Mouse (Mus musculus) left cerebral cortex, adult 11 months (tissue): ENCODE results near the gene 4933434E20Rik.

ENCODE experiments used
- DNase-seq: peaks from one replicate; pipeline ENCODE4 v3.0.0; 2022; ENCODE audit warnings: low spot score

The 4933434E20Rik gene

DNA sequence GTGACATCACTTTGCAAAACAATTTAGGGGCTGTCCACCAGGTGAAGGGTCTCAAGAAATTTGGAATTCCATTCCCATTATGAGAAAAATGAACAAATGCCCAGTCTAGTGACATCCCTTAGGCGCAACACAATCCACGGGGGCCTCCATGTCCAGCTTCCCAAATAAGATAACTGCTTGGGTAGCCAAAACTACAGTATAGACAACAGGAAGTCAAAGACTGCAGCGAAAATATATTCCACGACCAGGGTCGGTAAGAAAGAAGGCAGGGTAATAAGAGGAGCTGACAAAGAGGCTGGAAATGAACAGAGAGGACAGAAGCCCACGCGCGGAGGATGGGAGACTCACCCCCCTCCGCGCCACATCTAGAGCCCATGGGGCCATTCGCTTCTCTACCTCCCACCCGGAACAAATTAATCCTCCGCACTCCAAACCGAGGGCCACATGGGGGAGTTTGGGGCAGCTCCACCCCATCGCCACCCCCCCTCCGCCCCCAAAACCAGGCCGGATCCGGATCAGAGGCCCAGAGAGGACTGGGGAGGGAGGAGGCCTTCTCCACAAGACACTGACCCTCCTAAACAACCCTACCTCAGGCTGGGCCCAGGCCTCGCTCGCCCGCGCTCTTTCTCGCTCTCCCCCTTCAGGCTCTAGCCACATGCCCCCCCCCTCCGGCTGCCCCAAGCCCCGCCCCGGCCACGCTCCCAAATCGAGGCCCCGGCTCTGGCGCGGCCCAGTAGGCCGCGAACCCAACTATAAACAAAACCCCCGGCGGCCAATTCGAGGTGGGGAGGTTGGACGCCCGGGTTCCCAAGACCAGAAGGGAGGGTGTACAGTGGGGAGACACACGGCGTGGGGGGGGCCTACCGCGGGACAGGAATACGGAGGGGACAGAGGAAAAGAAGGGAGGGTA lies at the start of gene 4933434E20Rik:
TSS of gene 4933434E20Rik (plus strand) at position 196 of the 910 bp plus-strand sequence.
- DNase-seq: peak; percentile 28

DNA sequence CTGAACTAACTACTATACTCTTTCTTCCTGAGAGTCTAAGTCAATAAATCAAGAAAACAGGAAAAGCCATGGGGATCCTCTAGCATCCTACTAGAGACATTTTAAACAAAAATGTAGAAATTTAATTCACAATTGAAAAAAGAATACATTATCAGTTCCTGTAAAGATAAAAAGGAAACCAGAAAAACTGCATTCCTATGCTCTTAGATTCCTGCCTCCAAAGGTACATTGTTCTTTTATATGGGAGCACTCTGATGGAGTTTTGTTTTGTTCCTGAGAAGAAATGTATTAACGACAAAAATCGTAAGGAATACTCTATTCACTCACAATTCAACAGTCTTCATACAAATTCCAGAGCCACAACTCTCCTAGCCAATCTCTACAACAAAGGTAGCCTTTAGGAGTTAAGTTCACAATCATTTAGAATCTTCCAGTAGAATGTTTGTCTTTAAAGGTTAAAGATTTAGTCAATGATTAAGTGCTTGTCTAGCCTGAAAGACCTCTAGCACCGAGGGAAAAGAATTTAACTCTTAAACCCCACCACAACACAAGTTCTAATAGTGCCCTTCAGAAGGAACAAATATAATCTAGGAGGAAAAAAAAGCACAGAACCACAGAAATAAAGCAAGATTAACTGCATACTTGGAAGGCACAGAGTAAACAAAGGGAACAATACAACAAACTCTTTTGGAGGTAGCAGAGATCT lies 47.2 kb upstream of the 4933434E20Rik start:
- DNase-seq: no peak

DNA sequence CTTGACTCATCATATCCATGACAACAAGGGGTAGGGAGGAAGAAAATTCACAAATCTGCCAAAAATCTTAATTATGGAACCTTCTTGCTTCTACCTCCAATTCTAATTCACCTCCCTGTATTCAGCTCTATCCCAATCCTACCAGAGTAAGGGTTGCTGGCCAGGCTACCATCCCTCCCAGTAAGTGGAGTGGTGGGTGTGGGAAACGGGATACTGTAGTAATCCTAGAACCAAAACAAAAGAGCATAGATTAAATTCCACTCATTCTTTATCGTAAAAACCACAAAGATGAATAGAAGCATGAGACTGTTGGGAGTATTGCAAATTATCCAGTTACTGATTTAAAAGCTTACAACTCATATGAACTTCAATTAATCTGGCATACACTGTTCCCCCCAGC lies 41.1 kb upstream of the 4933434E20Rik start:
- DNase-seq: no peak

DNA sequence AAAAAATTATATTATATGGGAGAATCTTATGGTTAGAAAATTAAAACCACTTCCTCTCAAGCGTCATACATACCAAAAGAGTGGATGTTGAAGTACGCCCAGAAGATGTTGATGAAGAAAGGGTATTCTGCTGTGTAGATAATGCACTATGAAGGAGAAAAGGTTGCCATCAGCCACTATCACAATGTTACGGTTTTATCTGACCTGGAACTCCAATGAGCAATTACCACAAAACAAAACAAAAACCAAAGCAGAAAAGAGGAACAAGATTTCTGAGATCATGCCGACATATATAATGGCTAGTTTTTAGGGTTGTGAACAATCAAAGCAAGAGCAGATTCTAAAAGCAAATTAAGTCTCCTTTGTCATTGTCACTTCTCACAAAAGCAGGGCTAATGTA lies 34.8 kb upstream of the 4933434E20Rik start:
- DNase-seq: no peak

DNA sequence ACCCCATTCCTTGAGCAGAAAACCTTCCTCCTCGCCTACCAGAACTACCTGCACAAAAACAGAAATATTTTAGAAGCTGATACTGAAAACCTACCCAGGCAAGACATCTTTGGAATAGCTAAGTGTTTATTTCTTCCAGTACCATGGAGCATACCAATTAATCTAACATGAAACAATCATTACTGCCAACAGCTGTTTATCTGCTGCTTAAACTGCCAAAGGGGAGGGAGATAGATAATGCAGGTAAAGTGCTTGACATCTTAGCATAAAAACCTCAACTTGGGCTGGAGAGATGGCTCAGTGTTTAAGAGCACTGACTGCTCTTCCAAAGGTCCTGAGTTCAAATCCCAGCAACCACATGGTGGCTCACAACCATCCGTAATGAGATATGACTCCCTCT lies 16.8 kb upstream of the 4933434E20Rik start:
- no peak for DNase-seq

DNA sequence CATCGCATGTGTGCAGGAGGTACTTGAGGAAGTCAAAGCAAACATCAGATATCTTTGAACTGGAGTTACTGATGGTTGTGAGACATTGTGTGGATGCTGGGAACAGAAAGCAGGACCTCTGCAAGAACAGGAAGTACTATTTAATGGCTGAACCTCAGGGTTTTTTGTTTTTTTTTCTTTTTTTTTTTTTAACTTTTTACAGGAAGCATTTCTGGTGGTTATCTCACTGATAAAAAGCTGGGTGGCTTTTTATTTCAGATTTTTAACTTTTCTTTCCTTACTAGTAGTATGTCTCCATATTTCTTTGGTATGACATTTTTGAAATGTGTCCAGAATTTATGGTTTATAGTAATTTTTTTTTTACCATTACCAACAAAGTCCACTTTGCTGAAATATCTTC lies 15.2 kb upstream of the 4933434E20Rik start:
- DNase-seq: no peak

DNA sequence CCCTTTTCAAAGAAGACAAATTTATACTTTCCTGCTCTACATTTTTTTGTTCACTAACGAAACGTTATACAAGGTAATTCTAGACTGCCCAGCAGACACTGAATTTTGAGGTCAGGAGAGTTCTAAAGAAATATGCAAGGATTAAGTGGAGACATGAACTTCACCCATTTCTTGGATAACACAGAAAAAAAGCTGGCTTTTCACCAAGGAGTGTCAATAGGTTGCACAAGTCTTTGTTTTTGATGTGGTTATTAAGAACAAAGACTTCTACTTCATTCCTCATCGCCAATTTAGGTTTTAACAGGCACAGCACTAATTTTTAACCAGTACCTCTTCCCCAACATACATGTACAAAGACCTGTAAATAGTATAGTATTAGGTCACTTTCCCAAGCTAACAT lies 1.7 kb upstream of the 4933434E20Rik start:
- DNase-seq: no peak

DNA sequence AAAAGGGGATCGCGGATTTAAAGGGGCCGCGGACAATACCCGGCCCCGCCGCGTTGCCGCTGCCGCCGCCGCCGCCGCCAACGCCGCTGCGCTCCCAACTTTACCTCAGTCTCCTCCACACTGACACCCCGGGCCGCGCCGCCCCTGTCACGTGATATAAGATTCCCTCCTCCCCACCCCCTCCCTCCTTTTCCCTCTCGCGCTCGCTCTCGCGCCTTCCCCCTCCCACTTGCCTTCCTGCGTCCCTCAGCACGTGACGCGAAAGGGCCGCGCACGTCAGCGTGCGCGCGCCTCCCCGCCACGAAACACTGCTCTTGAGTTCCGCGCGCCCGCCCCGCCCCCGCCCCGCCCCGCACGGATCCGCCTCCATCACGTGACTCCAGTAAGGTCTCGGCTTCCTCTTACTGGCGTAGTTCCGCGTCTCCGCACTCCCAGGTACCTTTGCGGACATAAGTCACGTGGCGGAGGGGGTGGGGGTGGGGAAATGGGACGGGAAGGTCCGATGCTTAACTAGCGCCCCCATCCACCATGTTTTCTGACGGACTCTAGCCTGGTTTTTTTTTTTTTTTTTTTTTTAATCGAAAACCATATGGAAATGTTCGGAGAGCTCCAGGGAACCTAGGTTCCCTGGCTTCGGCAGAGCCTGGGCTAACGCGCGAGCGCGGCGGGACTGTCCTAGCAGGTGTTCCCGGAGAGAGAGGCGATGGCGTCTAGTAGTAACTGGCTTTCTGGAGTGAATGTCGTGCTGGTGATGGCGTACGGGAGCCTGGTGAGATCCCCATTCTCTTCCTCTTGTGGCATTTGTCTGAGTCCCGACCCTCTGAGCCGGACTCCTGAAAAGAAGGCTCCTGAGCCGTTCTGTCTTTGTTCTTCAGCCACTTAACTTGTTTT lies 1.2 kb downstream of the 4933434E20Rik start, which contains the start of gene Ubap2l:
TSS of gene Ubap2l (minus strand) at position 278 of the 891 bp plus-strand sequence.
- peak; percentile 90 for DNase-seq

DNA sequence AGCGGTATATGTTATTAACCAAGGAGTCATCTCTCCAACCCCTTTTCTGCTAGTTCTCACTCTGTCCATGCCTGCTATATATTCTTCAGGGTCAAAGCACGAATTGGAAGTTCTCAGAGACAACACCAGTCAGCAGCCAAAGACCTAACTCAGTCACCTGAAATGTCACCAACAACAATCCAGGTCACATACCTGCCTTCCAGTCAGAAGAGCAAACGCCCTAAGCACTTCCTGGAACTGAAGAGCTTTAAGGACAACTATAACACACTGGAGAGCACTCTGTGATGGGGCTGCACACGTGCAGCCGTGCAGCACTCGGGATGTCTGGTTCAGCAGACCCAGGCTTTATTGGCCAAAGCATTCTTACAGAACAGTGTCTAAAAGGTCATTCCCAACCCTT lies 10.1 kb downstream of the 4933434E20Rik start:
- no peak for DNase-seq

DNA sequence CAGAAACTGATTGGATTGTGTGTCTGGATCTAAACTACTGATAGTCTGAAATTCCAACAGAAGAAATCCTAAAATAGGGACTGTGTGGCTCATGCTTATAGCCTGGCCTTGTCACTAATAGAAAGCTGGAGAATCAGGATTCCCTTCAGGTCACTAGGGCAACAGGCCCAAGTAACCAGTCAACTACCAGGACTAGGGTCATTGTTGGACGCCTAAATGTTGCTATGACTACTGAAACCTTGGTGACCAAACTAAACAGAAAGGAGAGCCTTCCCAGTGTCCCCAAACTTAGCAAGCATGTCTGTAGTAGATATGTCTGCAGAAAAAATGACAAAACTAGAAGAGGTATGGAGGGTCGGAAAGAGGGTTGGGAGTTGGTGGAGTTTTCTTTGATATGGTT lies 11.1 kb downstream of the 4933434E20Rik start:
- no peak for DNase-seq

DNA sequence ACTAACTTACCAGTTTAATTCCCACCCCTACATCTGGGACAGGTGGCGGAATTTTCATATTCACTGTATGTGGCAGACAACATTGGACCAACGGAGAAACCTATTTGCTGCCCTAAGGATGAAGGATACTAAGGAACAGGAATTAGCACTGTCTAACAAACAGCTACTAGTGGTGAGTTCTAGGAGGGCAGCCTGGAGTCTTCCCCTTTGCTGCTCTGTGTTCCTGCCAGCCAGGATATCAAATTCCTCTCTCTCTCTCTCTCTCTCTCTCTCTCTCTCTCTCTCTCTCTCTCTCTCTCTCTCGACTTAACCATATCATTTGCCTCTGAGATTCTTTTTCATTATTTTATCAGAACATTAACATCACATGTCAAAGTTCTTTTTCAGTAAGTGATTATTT lies 12.9 kb downstream of the 4933434E20Rik start:
- no peak for DNase-seq

DNA sequence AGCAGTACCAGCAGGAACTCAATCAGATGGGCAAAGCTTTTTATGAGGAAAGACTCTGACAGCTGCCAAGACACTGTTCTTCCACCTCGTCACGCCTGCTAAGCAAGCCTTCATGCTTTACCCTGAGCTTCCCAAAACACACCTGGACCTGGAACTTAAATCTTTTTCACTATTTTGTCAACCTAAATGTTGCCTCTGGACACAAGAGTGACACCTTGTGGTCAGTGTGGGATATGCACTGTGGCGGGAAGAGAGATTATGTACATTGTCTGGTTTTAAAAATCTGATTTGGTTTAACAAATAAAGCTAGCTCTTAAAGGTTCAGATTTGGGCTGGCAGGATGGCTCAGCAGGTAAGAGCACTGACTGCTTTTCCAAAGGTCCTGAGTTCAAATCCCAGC lies 14.1 kb downstream of the 4933434E20Rik start:
- DNase-seq: no peak

DNA sequence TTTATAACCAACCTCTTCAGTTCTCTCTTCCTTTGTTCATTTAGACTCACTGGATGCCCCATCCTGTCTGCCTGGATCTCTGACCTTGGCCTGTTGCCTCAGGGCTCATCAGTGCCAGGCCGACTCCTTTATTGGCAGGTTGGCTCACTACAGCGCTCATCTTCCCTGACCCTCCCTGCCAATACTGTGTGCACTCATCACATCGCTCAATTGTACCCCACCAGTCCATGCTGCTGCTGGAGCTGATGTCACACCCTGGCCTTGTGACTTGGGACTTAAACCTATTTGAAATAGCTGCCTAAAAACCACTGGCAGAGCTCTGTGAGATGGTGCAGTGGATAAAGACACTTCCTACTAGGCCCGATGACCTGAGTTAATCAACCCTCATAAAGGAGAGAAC lies 16.4 kb downstream of the 4933434E20Rik start:
- no peak for DNase-seq

DNA sequence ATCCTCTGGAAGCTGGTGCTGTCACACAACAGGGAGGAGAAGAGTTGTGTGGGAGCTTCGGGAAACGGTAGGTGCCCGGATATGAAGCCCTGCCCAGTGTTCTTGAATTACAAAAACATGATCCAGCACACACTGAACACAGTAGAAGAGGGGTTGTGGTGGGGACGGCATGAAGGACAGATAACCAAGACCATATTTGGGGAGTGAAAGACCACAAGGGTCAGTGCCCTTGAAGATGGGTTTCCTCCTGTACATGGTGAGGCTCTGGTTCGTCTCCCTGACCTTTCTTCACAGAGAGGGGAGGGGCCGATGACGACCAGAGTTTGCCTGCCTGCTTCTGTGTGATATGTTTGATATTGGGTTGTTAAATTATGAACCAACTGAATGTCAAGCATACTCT lies 18.3 kb downstream of the 4933434E20Rik start:
- DNase-seq: no peak

DNA sequence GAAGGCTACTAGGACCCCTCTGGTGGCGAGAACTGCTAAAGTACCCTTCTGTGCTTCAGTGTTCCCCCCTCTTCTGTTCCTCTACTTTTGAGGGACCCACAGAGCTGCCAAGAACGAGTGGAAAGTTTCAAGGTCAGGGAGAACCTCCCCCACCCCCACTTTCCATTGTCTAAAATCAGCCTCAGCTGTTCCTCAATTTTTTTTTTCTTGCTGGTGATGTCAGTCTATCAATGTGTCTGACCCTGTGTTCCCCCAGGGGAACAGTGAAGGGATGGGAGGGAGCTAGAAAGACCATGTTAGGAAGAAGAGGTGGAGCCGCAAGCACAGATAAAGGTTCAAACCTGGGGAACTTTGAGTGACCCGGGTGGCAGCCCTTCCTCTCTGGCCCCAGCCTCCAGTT lies 20.9 kb downstream of the 4933434E20Rik start, which contains the start of gene Tpm3:
TSS of gene Tpm3 (plus strand) at position 356 of the 400 bp plus-strand sequence.
- no peak for DNase-seq

DNA sequence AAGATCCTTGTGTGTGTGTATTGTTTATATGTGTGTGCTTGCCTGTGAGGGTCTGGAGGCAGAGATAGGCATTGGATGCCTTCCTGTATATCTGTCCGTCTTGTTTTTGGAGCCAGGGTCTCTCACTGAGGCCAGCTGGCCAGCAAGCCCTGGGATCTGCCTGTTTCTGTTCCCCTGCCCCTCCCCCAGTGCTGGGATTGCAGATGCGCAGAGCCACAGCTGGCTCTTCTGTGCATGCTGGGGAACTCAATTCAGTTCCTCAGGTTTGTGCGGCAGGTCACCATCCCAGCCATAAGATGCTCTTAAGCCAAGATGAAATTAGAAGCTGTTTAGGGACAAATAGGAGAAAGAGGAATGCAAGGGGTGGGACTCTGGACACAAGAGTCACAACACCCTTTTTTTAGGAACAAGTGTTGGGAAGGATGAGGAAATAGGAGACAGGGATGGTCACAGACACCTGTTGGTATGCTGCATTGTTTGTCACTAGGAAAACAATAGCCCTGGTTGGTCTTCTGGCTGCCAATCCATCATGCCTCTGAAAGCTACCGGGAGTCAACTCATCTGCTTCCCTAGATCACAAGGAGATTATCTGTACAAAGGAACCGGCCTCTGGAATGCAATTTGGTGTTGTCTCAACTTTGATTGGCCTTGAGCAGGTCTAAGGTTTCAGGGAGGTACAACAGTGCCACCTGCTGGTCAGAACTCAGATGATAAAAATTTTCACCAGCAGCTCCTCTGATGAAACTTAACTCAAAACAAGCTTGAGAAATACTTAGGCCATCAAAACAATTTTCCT lies 25.7 kb downstream of the 4933434E20Rik start:
- DNase-seq: peak; percentile 68

DNA sequence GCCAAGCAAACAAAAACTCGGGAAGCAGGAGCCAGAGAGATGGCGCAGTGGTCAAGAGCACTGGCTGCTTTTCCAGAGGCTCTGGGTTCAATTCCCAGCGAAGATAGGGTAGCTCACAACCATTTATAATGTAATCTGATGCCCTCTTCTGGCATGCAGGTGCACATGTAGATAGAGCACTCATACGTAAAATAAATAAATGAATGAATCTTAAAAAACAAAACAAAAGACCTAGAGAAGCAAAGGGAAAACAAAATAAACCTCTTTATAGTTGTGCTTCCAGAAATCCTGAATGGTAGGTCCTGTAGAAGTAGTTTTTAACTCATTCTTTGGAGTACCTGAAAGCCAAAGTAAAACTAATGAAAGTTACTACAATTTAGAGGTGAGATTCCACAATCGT lies 26.8 kb downstream of the 4933434E20Rik start:
- no peak for DNase-seq

DNA sequence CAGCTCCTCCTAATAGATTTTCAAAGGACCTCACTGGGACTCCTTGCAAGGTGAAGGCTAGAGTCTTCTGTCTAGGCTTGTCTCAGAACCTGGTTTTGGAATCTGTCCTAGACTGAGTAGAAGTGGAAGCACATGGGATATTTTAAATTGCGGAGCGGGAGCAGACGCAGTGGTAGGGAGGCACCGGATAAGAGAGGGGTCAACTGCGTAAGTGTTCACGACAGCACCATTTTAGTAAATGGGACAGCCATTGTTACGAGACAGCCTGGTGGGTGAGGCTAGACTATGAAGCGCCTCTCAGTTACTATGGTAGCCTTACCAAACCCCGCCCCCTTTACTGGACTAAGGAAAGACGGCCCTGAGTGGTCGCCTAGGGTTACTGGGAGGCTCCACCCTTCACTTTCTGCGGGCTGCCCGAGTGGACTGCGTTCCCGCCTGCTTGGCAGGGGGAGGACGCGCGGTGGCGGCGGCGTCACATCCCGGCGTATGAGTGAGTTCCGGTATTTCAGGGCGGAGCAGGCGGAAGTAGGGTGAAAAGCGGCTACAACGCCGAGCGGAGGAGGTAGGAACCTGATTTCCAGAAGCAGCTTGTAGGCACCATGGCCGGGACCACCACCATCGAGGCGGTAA lies 27.8 kb downstream of the 4933434E20Rik start:
- DNase-seq: peak; percentile 83

DNA sequence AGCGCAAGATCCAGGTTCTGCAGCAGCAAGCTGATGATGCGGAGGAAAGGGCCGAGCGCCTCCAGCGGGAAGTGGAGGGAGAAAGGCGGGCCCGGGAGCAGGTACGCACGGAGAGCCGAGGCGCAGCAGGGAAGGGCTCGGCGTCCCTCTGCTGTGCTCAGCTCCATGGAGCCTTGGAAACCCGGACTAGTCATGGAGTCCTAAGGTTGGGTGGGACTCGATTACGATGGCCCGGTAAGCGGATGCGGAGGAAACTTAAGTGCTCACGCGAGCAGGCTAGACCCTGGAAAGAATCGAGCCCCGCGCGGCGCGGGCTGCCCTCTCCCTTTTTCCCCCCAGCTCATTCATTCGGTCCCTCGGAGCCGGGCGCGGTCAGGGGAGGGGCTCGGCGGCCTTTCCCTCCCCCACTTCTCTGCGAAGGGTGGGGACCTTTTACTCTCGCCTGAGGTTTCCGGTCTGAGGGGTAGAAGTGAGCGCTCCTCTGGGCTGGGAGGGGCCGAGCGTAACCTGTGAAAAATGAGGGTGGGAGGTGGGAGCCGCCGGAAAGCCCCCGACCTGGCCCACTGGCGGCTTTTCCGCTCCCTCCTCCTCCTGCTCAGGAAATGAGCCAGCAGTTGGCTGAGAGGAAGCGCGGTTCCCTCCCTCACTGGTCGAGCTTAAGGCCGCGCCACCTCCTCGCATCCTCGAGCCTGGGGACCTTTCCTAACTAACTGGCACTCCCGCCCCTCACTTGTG lies 28.5 kb downstream of the 4933434E20Rik start:
- no peak for DNase-seq

DNA sequence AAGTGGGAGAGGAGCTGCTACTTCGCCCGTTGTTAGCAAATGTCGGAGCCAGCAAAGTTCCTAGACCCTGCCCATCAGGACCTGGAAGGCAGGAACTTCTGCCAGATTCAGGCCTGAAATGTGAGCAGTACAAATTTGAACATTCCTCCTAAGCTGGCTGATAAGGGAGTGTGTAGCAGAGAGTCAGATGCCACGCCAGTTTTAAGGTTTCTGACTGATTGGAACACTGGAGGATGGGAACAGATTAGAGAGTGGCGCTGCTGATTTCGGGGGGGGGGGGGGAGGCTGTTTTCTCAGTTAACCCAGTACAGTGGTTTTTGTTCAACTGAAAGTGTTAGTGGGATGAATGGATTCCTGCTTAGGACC lies 29.0 kb downstream of the 4933434E20Rik start:
- DNase-seq: no peak
